Mouse (Mus musculus): ENCODE measurements around the gene Slc31a1.

The Slc31a1 gene

GRCm38 (mm10) chr4:62360088-62360804 is at the start of gene Slc31a1, which contains the start of gene Fkbp15:
Gene Slc31a1 (plus strand): TSS chr4:62360727.
Gene Fkbp15 (minus strand): TSS chr4:62360548.
- peak; percentile 98 for DNase-seq

- DNase-seq = no peak
Observed at GRCm38 (mm10) chr4:62312821-62313220, 47.7 kb upstream of the Slc31a1 start.

- no peak for DNase-seq
Observed at GRCm38 (mm10) chr4:62313641-62314211, 46.8 kb upstream of the Slc31a1 start.

- no peak for DNase-seq
Observed at GRCm38 (mm10) chr4:62314516-62314915, 46.0 kb upstream of the Slc31a1 start.

- DNase-seq = no peak
Observed at GRCm38 (mm10) chr4:62316456-62316855, 44.1 kb upstream of the Slc31a1 start.

- peak; percentile 30 for DNase-seq
Observed at GRCm38 (mm10) chr4:62318294-62318693, 42.2 kb upstream of the Slc31a1 start.

- peak; percentile 49 for DNase-seq
Observed at GRCm38 (mm10) chr4:62322684-62323083, 37.8 kb upstream of the Slc31a1 start.

GRCm38 (mm10) chr4:62326111-62326510 is 34.4 kb upstream of the Slc31a1 start:
- no peak for DNase-seq

- DNase-seq = peak; percentile 28
Observed at GRCm38 (mm10) chr4:62328941-62329660, 31.4 kb upstream of the Slc31a1 start.

GRCm38 (mm10) chr4:62331977-62332376 is 28.6 kb upstream of the Slc31a1 start:
- DNase-seq = no peak

GRCm38 (mm10) chr4:62338536-62338935 is 22.0 kb upstream of the Slc31a1 start:
- DNase-seq = no peak

- peak; percentile 81 for DNase-seq
Observed at GRCm38 (mm10) chr4:62344000-62344399, 16.5 kb upstream of the Slc31a1 start.

GRCm38 (mm10) chr4:62345827-62346226 is 14.7 kb upstream of the Slc31a1 start:
- DNase-seq = no peak

- DNase-seq = peak; percentile 64
Observed at GRCm38 (mm10) chr4:62347605-62348328, 12.8 kb upstream of the Slc31a1 start.

GRCm38 (mm10) chr4:62348329-62348705 is 12.2 kb upstream of the Slc31a1 start:
- peak; percentile 44 for DNase-seq

GRCm38 (mm10) chr4:62349371-62349770 is 11.2 kb upstream of the Slc31a1 start:
- DNase-seq = peak; percentile 83

- no peak for DNase-seq
Observed at GRCm38 (mm10) chr4:62357631-62358148, 2.8 kb upstream of the Slc31a1 start.

GRCm38 (mm10) chr4:62359256-62359775 is 1.2 kb upstream of the Slc31a1 start:
- no peak for DNase-seq

- DNase-seq = no peak
Observed at GRCm38 (mm10) chr4:62360805-62361455, 403 bp downstream of the Slc31a1 start.

- no peak for DNase-seq
Observed at GRCm38 (mm10) chr4:62361571-62361970, 1.0 kb downstream of the Slc31a1 start.

GRCm38 (mm10) chr4:62361997-62362396 is 1.5 kb downstream of the Slc31a1 start:
- DNase-seq = no peak

GRCm38 (mm10) chr4:62362437-62362836 is 1.9 kb downstream of the Slc31a1 start:
- no peak for DNase-seq
